Mouse (Mus musculus): Measurements from ENCODE around the gene Nrf1.

Nrf1 gene

GRCm38 (mm10) chr6:30174461-30175224 lies 126.9 kb downstream of the Nrf1 start:
- TF ChIP-seq GATA4 (IDR thresholded peaks at IDR 0.05; ENCODE audit: insufficient replicate concordance, low read length), result no peak

DNA sequence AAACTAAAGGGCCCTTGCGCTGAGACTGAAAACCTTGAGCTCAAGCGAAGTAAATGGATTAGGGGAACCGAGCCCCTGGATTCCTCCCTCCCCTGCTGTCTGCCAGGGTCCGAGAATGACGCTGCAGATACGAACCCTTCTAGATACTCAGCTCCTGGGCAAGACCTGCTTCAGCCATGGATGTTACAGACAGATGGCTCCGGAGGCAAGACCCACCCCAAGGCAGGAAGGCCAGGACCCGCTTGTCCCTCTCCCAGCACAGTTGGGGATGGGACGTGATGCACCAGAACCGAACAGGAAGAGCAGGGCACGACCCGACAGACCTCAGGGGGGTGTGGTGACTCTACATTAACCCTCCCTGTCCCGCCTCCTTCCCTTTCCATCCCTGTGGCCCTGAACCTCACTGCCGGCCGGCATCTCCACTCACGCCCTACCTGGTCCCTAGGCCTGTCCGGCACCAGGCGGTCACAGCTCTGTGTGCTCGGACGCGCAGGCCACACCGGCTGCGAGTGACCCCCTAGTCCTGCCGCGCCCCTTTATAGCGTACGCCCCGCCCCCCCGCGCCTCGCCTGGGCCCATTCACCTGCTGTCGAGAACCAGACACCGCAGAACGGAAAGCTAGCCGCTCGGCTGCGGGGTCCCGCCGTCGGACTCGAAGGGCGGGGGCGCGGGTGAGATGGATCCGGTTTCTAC lies 127.6 kb downstream of the Nrf1 start:
- TF ChIP-seq GATA4 (IDR thresholded peaks at IDR 0.05; ENCODE audit: insufficient replicate concordance, low read length), result no peak

DNA sequence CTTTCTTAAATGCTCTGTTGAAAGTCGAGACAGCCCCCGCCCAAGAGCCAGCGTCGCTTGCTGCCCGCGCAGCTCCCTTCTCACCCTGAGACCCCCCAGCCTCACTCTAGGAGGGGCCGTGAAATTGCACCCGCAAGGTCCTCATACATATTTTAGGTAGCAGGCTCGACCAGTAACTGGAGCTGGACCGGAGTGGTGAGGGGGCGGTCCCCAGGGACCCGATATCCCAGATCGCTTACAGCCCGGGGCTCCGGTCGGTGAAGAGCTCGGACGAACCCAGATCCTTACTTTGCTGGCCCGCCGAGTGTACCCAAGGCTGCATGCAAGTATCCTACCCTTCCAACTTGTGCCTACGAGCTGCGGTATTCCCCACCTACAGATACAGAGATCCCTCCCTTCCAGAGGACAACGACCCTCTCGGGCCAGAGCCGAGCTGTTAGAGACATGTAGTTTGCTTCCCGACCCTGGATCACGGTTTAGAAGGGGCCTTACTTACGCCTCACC lies 128.2 kb downstream of the Nrf1 start:
- TF ChIP-seq GATA4 (IDR thresholded peaks at IDR 0.05; ENCODE audit: insufficient replicate concordance, low read length), result no peak

- no peak for TF ChIP-seq GATA4 (IDR thresholded peaks at IDR 0.05; ENCODE audit: insufficient replicate concordance, low read length)
Measured at GRCm38 (mm10) chr6:30176496-30176895, 128.7 kb downstream of the Nrf1 start.

DNA sequence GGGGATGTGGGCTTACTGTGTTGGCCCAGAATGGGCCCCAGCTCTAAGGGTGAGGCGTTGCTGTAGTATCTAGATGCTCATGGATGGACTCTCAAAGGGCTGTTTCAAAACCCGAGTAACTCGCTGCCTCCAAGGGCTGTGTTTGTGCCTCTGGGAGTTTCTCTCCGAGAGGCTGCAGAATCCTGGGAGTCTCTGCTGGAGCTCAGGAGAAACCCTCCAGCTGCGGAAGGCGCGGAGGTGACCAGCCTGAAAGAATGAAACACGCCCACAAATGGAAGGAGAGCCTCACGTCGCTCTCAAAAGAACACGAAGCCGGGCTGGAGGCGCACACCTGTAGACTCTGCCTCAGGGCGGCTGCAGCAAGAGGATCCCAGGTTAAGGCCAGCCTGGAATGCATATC lies 129.5 kb downstream of the Nrf1 start:
- TF ChIP-seq GATA4 (IDR thresholded peaks at IDR 0.05; ENCODE audit: insufficient replicate concordance, low read length), result no peak

- no peak for TF ChIP-seq GATA4 (IDR thresholded peaks at IDR 0.05; ENCODE audit: insufficient replicate concordance, low read length)
Measured at GRCm38 (mm10) chr6:30178023-30178639, 130.3 kb downstream of the Nrf1 start.

DNA sequence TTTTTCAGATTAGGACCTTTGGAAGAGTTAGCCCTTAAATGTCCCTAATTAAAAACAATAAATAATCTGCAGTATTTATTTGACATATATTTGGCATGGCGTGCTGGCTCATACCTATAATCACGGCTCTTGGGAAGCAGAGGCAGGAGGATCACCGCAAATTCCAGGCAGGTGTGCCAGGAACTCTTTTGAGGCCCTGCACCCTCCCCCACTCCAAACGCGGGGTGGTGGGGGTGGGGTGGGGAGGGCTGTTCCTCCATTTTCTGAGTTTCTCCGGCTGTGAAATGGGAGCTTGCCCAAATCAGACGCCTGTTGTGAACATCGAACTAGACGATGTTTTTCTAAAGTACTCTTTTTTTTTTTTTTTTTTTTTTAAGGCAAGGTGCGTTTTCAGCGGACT lies 131.3 kb downstream of the Nrf1 start:
- no peak for TF ChIP-seq GATA4 (IDR thresholded peaks at IDR 0.05; ENCODE audit: insufficient replicate concordance, low read length)

DNA sequence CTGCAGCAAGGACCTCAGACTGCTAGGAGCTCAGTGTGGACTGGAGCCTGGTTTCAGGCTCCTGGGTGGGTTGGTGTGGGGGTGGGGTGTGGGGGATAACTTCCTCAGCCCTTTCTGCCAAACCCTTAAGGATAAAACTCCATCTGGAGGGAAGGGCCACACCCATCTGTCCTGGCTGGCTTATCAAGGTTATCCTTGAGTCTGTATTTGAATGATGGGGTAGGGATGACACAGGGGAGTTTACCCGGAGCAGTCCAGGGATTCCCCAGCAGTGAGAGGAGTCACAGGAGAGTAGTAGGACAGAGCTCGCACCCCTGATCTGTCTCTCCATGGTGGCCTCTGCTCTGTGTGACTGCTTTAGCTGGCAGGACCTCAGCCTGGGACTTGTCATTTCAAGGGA lies 132.5 kb downstream of the Nrf1 start:
- no peak for TF ChIP-seq GATA4 (IDR thresholded peaks at IDR 0.05; ENCODE audit: insufficient replicate concordance, low read length)

- TF ChIP-seq GATA4 (IDR thresholded peaks at IDR 0.05; ENCODE audit: insufficient replicate concordance, low read length), result no peak
Measured at GRCm38 (mm10) chr6:30182038-30182437, 134.2 kb downstream of the Nrf1 start.

DNA sequence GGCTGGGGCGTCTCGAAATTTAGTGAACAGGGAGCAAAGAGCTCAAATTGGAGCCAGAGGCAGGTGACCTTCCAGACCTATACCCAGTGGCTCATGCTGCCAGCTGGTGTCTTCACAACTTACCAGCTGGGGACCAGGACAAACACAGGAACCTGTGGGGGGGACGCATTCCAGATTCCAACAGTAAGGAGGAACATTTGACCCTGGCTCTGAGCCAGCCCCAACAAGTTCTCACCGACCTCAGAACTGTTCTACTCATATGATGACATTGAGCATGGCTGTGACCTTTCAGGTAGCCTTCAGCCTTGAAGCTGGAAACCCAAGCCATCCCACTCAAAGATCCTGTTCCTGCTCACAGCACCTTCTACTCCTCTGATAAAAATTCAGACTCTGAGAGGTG lies 135.8 kb downstream of the Nrf1 start:
- no peak for TF ChIP-seq GATA4 (IDR thresholded peaks at IDR 0.05; ENCODE audit: insufficient replicate concordance, low read length)

GRCm38 (mm10) chr6:30195656-30196055 lies 147.9 kb downstream of the Nrf1 start:
- no peak for TF ChIP-seq GATA4 (IDR thresholded peaks at IDR 0.05; ENCODE audit: insufficient replicate concordance, low read length)

DNA sequence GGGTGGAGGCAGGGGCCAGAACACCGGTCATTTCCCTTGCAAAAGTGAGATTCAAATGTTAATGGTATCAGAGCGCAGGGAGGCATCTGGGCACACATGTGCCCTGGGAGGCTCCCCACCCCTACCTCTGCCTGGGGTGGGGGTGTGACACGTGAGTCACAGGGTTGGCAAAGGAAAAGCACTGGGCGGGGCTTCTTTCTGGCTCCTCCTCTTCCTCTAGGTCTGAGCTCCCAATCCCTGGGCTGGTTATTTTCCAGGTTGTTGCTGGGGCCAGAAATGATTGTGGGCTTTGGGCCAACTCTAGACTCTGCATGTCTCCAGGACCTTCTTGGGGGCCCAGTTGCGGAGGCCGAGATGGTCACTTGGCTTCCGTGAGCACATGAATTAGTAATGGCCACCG lies 148.4 kb downstream of the Nrf1 start:
- TF ChIP-seq GATA4 (IDR thresholded peaks at IDR 0.05; ENCODE audit: insufficient replicate concordance, low read length), result no peak
